Mouse (Mus musculus): Measurements from ENCODE around the gene Celsr1.

DNA sequence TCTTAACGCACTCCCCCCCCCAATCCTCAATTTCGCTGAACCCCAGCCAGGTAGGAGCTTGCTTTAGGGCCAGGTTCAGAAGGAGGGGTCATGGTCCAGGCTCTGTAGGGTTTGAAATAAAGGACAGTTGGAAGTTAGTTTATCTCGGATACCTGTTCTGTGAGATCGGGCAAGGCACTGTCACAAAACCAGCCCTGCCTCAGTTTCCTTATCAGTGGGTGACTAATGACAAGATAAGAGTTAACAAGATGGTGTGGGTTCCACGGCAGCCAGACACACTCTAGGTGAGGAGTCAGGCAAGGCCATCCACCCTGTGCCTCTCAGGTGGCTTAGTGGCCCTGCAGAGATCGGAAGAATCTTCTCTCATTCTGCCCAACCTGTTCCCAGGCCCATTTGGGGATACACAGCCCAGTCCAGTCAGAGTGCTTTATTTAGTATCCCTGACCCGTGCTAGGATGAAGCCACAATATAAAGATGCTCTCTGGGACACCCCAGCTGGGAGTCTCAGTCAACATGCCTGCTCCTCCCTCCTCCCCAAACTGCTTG, 26.3 kb upstream of the Celsr1 start:
- TF ChIP-seq PAX5 (IDR thresholded peaks at IDR 0.05; ENCODE audit: low read length), result no peak
- no peak for TF ChIP-seq BHLHE40 (IDR thresholded peaks at IDR 0.05; ENCODE audit: low read depth, low read length)
- TF ChIP-seq NELFE (IDR thresholded peaks at IDR 0.05; ENCODE audit: low read depth, low read length), result no peak
- TF ChIP-seq MEF2A (IDR thresholded peaks at IDR 0.05; ENCODE audit: borderline replicate concordance, low read depth, low read length), result no peak
- no peak for TF ChIP-seq MXI1 (IDR thresholded peaks at IDR 0.05; ENCODE audit: low read depth, low read length)
- no peak for TF ChIP-seq MAZ (IDR thresholded peaks at IDR 0.05; ENCODE audit: low read depth, low read length)
- TF ChIP-seq CTCF (conservative IDR thresholded peaks at IDR 0.05 in 1 of 2, IDR thresholded peaks at IDR 0.05 in 1 of 2; ENCODE audit: low read depth in 2 of 2, low read length in 2 of 2), result no peak
- TF ChIP-seq MAFK (IDR thresholded peaks at IDR 0.05; ENCODE audit: insufficient replicate concordance, low read length), result no peak
- TF ChIP-seq ZC3H11A (IDR thresholded peaks at IDR 0.05; ENCODE audit: low read depth, low read length), result no peak
- TF ChIP-seq POLR2A (IDR thresholded peaks at IDR 0.05; ENCODE audit: low read depth, low read length), result no peak
- TF ChIP-seq RCOR1 (conservative IDR thresholded peaks at IDR 0.05; ENCODE audit: low read depth, low read length), result no peak
- TF ChIP-seq ETS1 (conservative IDR thresholded peaks at IDR 0.05; ENCODE audit: low read depth, low read length), result no peak
